Mouse (Mus musculus) testis, adult 2 months (tissue): ENCODE measurements around the gene Noct.

Experiments used
- CTCF ChIP-seq: fragments of 200-500 bp; IDR thresholded peaks from 2 replicates; pipeline ENCODE4 v1.5.1; 2012; ENCODE audit warnings: low read depth, mild to moderate bottlenecking, inconsistent platforms, low read length, moderate library complexity; ENCODE audit not compliant: control insufficient read depth, insufficient read depth, insufficient replicate concordance
- POLR2A ChIP-seq: fragments of 200-500 bp; IDR thresholded peaks from 2 replicates; pipeline ENCODE4 v1.6.1; 2012; ENCODE audit warnings: low read depth, mild to moderate bottlenecking, inconsistent platforms, low read length, moderate library complexity; ENCODE audit not compliant: control insufficient read depth

DNA sequence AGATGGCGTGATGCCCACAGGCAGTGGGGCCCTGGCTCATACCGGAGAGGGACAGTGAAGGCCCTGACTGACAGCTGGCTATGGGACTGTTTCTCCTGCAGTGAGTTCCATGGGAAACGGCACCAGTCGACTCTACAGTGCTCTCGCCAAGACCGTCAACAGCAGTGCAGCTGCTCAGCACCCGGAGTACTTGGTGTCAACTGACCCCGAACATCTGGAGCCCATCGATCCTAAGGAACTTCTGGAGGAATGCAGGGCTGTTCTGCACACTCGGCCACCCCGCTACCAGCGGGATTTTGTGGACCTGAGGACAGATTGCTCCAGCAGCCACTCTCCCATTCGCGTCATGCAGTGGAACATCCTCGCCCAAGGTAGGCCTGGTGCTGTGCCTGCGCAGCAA, 23.5 kb downstream of the Noct start:
- no peak for TF ChIP-seq CTCF
- TF ChIP-seq POLR2A: no peak
